Mouse (Mus musculus) pancreas, adult 10 weeks (tissue): ENCODE results near the gene Atg4c. TPM values are rescaled to one million over a fixed set of nuclear protein-coding genes. Genes with fewer than 3 reads are reported as not detected.

Source experiments
- polyA plus RNA-seq: library from polyadenylated mRNA; stranded (reverse); fragments of 350-450 nt; fragmentation: Illumina TruSeq; extraction: RNeasy Lipid Tissue Mini Kit (QIAGEN cat#74804); gene quantifications from one replicate; pipeline ENCODE4 v1.2.3, GENCODE M21; 2015; ENCODE audit warnings: low read depth, low replicate concordance; ENCODE audit not compliant: insufficient read depth

The Atg4c gene
- 5.3 TPM for polyA plus RNA-seq

GRCm38 (mm10) chr4:99193810-99194582, at the start of gene Atg4c:
TSS of gene Atg4c (plus strand) at chr4:99193934.

Other genes starting within 250 kb of the Atg4c start
- not detected for gene Angptl3, start 163.0 kb upstream of the Atg4c start, polyA plus RNA-seq
- 9.3 TPM for gene Dock7, start 73.0 kb upstream of the Atg4c start, polyA plus RNA-seq
- 1.9 TPM for gene Gm12689, start 102.0 kb downstream of the Atg4c start, polyA plus RNA-seq